Mouse (Mus musculus) activated CD4-positive, CD25-positive, alpha-beta regulatory T cell, adult 4 months (primary cell): ENCODE measurements around the gene Olfr672. TPM values are rescaled to one million over a fixed set of nuclear protein-coding genes. Genes with fewer than 3 reads are reported as not detected.
"Not testable (repeated sequence)": the region's sequence is repeated elsewhere in the genome, so short reads cannot be mapped to it uniquely, and the experiment has no call there.

Experiments used
- ATAC-seq: one replicate; pipeline ENCODE4 v1.8.0; 2017
- polyA plus RNA-seq, 2 experiments: library from polyadenylated mRNA; unstranded; fragments of 100-300 nt; shearing (Covaris generic); gene quantifications; one replicate each; pipeline ENCODE4 v1.2.1; 2017

Gene Olfr672
- not detected for polyA plus RNA-seq

- ATAC-seq = no peak
Observed at GRCm38 (mm10) chr7:105001929-105002328, at the start of gene Olfr672. Gene Olfr672 (minus strand): TSS chr7:105002029.

GRCm38 (mm10) chr7:105033836-105034235 lies 32.0 kb upstream of the Olfr672 start:
- ATAC-seq = not testable (repeated sequence)

GRCm38 (mm10) chr7:105032398-105032797 lies 30.6 kb upstream of the Olfr672 start, which contains the start of gene Olfr676:
Gene Olfr676 (plus strand): TSS chr7:105032698.
- ATAC-seq = no peak

DNA sequence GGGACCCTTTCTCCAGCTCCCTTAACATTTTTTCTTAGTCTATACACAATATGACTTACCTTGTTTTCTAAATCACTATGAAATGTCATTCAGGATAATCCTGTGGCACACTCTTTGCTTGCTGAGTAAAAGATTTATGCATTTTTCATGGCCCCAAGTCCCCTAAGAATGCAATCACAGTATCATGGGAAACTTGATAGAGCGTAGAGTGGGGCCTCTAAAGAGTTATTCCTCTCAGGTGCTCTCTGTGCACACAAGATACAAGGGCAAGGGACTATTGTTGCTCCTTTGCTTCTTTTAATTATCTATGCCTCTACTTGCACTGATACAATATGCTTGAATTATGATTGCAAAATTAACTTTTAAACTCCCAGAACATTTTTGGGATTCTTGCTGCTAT lies 26.5 kb upstream of the Olfr672 start, which contains the start of gene Olfr675:
TSS of gene Olfr675 (minus strand) at position 101 of the 400 bp plus-strand sequence.
- ATAC-seq = no peak

DNA sequence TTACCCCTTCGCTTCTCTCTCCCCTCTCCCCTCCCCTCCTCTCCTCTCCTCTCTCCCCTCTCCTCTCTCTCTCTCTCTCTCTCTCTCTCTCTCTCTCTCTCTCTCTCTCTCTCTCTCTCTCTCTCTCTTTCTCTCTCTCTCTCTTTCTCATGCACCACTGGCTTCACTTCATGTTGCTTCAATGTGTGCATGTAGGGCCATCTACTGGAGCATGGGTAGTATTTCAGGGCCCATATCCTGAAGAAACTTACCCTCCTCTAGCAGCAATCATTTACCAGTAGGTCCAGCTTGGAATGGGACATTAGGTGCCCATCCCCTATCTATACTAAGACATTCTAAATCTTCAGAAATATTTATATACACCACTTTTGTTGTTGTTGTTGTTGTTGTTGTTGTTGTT lies 20.7 kb upstream of the Olfr672 start:
- ATAC-seq = no peak

DNA sequence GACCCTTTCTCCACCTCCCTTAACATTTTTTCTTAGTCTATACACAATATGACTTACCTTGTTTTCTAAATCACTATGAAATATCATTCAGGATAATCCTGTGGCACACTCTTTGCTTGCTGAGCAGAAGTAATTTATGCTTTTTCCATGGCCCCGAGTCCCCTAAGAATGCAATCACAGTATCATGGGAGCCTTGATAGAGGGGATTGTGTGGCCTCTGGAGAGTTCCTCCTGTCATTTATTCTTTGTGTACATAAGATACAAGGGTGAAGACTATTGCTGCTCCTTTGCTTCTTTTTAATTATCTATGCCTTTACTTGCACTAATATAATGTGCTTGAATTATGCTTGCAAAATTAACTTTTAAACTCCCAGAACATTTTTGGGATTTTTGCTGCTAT lies 22.8 kb downstream of the Olfr672 start, which contains the start of gene Olfr671:
TSS of gene Olfr671 (minus strand) at position 101 of the 400 bp plus-strand sequence.
- no peak for ATAC-seq

- ATAC-seq = not testable (repeated sequence)
Observed at GRCm38 (mm10) chr7:104972507-104972906, 29.3 kb downstream of the Olfr672 start.

GRCm38 (mm10) chr7:104962520-104962919 lies 39.3 kb downstream of the Olfr672 start, which contains the start of gene Olfr670:
Gene Olfr670 (minus strand): TSS chr7:104962620.
- no peak for ATAC-seq

- peak; percentile 72 for ATAC-seq
Observed at GRCm38 (mm10) chr7:104950234-104950633, 51.6 kb downstream of the Olfr672 start.

Other genes with a start within 250 kb of the Olfr672 start
- not detected for gene Usp17le, start 224.6 kb downstream of the Olfr672 start, polyA plus RNA-seq
- not detected for gene Usp17lb, start 159.4 kb downstream of the Olfr672 start, polyA plus RNA-seq
- gene Usp17la, start 145.0 kb downstream of the Olfr672 start, polyA plus RNA-seq = not detected
- gene Olfr665, start 124.0 kb downstream of the Olfr672 start, polyA plus RNA-seq = not detected
- not detected for gene Olfr666, start 106.1 kb downstream of the Olfr672 start, polyA plus RNA-seq
- not detected for gene Olfr667, start 80.5 kb downstream of the Olfr672 start, polyA plus RNA-seq
- gene Olfr668, start 74.0 kb downstream of the Olfr672 start, polyA plus RNA-seq = not detected
- not detected for gene Olfr669, start 67.8 kb downstream of the Olfr672 start, polyA plus RNA-seq
- not detected for gene Olfr670, start 39.4 kb downstream of the Olfr672 start, polyA plus RNA-seq
- gene Olfr671, start 22.9 kb downstream of the Olfr672 start, polyA plus RNA-seq = not detected
- not detected for gene Olfr675, start 26.4 kb upstream of the Olfr672 start, polyA plus RNA-seq
- not detected for gene Olfr676, start 30.7 kb upstream of the Olfr672 start, polyA plus RNA-seq
- gene Olfr677, start 49.3 kb upstream of the Olfr672 start, polyA plus RNA-seq = not detected
- not detected for gene Olfr678, start 62.4 kb upstream of the Olfr672 start, polyA plus RNA-seq
- gene Olfr679, start 79.2 kb upstream of the Olfr672 start, polyA plus RNA-seq = not detected
- not detected for gene Olfr680-ps1, start 90.8 kb upstream of the Olfr672 start, polyA plus RNA-seq
- gene Olfr681, start 114.8 kb upstream of the Olfr672 start, polyA plus RNA-seq = not detected
- not detected for gene Olfr683, start 145.0 kb upstream of the Olfr672 start, polyA plus RNA-seq
- gene Olfr684, start 161.6 kb upstream of the Olfr672 start, polyA plus RNA-seq = not detected
- not detected for gene Olfr685, start 184.0 kb upstream of the Olfr672 start, polyA plus RNA-seq
- not detected for gene Olfr686, start 205.5 kb upstream of the Olfr672 start, polyA plus RNA-seq